Mouse (Mus musculus) liver, embryonic 14.5 days (tissue): ENCODE results near the gene Emc3. TPM values are rescaled to one million over a fixed set of nuclear protein-coding genes. Genes with fewer than 3 reads are reported as not detected.
A peak's percentile ranks its signal among the peaks of the same experiment; 100 is the strongest.

ENCODE experiments used
- ATAC-seq: fragments of 200-750 bp; cut with Nextera tagmentation; 2 replicates; pipeline ENCODE4 v1.8.0; 2017; ENCODE audit warnings: moderate number of reproducible peaks, mild to moderate bottlenecking, moderate library complexity; ENCODE audit not compliant: insufficient read depth
- DNase-seq, 3 experiments: peaks; one replicate each; pipeline ENCODE4 v3.0.0-alpha.2; 2012 to 2013; ENCODE audit warnings: low read depth in 3 of 3, low spot score in 3 of 3
- H3K27ac ChIP-seq: fragments of 300-500 bp; sonication (generic); 2 replicates; pipeline ENCODE4 v1.5.1; 2014; ENCODE audit warnings: moderate library complexity, mild to moderate bottlenecking, control low read depth, inconsistent platforms
- H3K27me3 ChIP-seq: fragments of 300-500 bp; sonication (generic); 2 replicates; pipeline ENCODE4 v1.6.1; 2014; ENCODE audit warnings: mild to moderate bottlenecking, low read length, moderate library complexity; ENCODE audit not compliant: control insufficient read depth, insufficient read depth
- H3K36me3 ChIP-seq: fragments of 300-500 bp; sonication (generic); replicated peaks from 2 replicates; pipeline ENCODE4 v1.6.1; 2014; ENCODE audit warnings: low read depth; ENCODE audit not compliant: control insufficient read depth, insufficient read depth
- H3K4me1 ChIP-seq, 2 experiments: fragments of 200-500 bp in 1 of 2; fragments of 300-500 bp in 1 of 2; sonication (generic) in 1 of 2; replicated peaks; 2 replicates each; pipeline ENCODE4 v1.6.1; 2012 to 2014; ENCODE audit warnings: antibody characterized with exemption in 1 of 2, inconsistent platforms in 1 of 2, low read length in 1 of 2; ENCODE audit not compliant: control insufficient read depth in 2 of 2, insufficient read depth in 2 of 2
- H3K4me2 ChIP-seq: fragments of 300-500 bp; sonication (generic); 2 replicates; pipeline ENCODE4 v1.6.1; 2014; ENCODE audit warnings: low read depth, mild to moderate bottlenecking, control low read depth, moderate library complexity
- H3K4me3 ChIP-seq, 2 experiments: fragments of 200-500 bp in 1 of 2; fragments of 300-500 bp in 1 of 2; sonication (generic) in 1 of 2; 2 replicates each; pipeline ENCODE4 v1.5.1; 2012 to 2014; ENCODE audit warnings: low read depth in 2 of 2, low read length in 2 of 2, mild to moderate bottlenecking in 2 of 2, control low read depth in 1 of 2, inconsistent platforms in 1 of 2, moderate library complexity in 1 of 2; ENCODE audit not compliant: insufficient read depth in 1 of 2
- H3K9ac ChIP-seq: fragments of 300-500 bp; sonication (generic); replicated peaks from 2 replicates; pipeline ENCODE4 v1.6.1; 2014; ENCODE audit warnings: mild to moderate bottlenecking, control low read depth, moderate library complexity
- H3K9me3 ChIP-seq: fragments of 300-500 bp; sonication (generic); 2 replicates; pipeline ENCODE4 v1.6.1; 2016; ENCODE audit warnings: low read length, mixed read lengths; ENCODE audit not compliant: control insufficient read depth
- CTCF ChIP-seq: IDR thresholded peaks from 2 replicates; pipeline ENCODE4 v1.5.1; 2016; ENCODE audit warnings: antibody characterized with exemption, low read depth, control low read depth
- EP300 ChIP-seq: IDR thresholded peaks from 2 replicates; pipeline ENCODE4 v1.6.1; 2016; ENCODE audit warnings: antibody characterized with exemption, low read depth
- WGBS: fragments of 180-500 bp; shearing (Covaris S2); extraction: QIAGEN DNeasy Blood & Tissue Kit; methylation state at CpG from one replicate; pipeline ENCODE4 v1.1.7; 2014; ENCODE audit not compliant: insufficient replicate concordance; 5-methylcytosine and 5-hydroxymethylcytosine counted together
- polyA plus RNA-seq, 2 experiments: library from polyadenylated mRNA; depleted of rRNA in 1 of 2; stranded (reverse) in 1 of 2; unstranded in 1 of 2; fragments of >200 nt; fragmentation: Nextera tagmentation in 1 of 2; extraction: Ambion mirVana in 1 of 2; gene quantifications; 2 replicates each; pipeline versions ENCODE4 v1.2.1 to v1.2.3; 2012 to 2014

Gene Emc3
- polyA plus RNA-seq, 2 experiments, result 20.7 to 41.5 TPM

DNA sequence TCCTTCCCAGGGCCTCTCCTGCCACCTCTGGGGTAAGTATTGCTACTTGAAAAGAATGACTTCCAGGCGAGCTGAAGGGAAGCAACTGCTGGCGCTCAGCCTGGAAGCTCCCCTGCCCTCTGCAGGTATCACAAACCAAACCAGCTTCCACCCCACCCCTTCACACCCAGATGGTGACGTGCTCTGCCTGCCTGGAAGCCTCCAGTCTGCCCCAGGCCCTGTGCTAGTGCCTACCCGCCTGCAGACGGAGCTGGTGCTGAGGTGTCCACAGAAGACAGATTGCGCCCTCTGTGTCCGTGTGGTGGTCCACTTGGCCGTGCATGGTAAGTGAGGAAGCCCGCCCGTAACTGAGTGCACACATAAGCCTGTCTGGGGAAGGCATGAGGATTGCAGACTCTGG lies 59.4 kb downstream of the Emc3 start:
- no peak for TF ChIP-seq EP300
- no peak for TF ChIP-seq CTCF
- DNase-seq (no peak), ATAC-seq (no peak)
- Histone ChIP-seq H3K4me3 (no peak overlapping the region), H3K9me3 (no peaks in the 10 kb centered on the region), H3K4me1 (0 out of 4 replicates have a peak, but pooled peaks cover 0 to 2% of the 10 kb centered on the region in 2 experiments), H3K9ac (no peak overlapping the region), H3K4me2 (no peak overlapping the region), H3K27ac (no peak overlapping the region), H3K36me3 (no peaks in the 10 kb centered on the region), H3K27me3 (peaks cover 11% of the 10 kb centered on the region)
- WGBS, result 69% methylated on average over 10 of the region's 10 CpGs

DNA sequence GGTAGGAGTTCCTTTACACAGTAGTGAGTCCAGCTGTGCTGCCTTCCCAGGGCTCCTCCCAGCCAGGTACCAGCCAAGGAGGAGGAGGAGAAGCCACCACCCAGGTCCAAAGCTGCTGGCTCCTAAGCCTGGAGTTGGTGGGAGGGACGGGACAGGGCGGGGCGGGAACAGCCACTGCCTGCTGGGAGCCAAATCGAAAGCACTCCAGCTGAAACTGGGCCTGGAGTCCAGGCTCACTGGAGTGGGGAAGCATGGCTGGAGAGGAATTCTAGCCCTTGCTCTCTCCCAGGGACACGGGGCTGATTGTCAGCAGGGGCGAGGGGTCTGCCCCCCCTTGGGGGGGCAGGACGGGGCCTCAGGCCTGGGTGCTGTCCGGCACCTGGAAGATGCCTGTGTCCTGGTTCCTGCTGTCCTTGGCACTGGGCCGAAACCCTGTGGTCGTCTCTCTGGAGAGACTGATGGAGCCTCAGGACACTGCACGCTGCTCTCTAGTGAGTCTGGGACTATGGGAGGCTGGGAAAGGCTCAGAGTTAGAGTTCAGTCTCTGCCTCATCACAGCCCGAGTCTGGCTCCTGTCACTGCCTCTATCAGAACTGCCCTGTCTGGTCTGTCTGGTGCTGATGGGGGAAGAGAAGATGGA lies 60.0 kb downstream of the Emc3 start, which contains the start of gene Il17rc:
Il17rc (plus strand) TSS at position 131 of the 640 bp plus-strand sequence.
- H3K4me3 ChIP-seq, result no peak within 1 kb of the TSS
- H3K4me1 ChIP-seq, result 0 out of 4 replicates have a peak, but pooled peaks cover 0 to 2% of the 10 kb centered on the region in 2 experiments
- 29% methylated on average over 12 of the region's 12 CpGs for WGBS
- H3K9ac ChIP-seq, result no peak within 1 kb of the TSS
- peak within 1 kb of the TSS; percentile 34 for H3K4me2 ChIP-seq
- H3K36me3 ChIP-seq, result no peaks in the 10 kb centered on the region
- TF ChIP-seq CTCF, result no peak
- peaks cover 11% of the 10 kb centered on the region for H3K27me3 ChIP-seq
- H3K9me3 ChIP-seq, result no peaks in the 10 kb centered on the region
- 0 out of 2 replicates have a peak, but pooled peaks have one; percentile 29 for ATAC-seq
- H3K27ac ChIP-seq, result no peak within 1 kb of the TSS
- DNase-seq, result no peak

- peak overlapping the region; percentile 22 to 34; a peak in 2 of 4 replicates for H3K4me3 ChIP-seq
- no peaks in the 10 kb centered on the region for H3K36me3 ChIP-seq
- no peaks in the 10 kb centered on the region for H3K9me3 ChIP-seq
- peak; percentile 62 for ATAC-seq
- 0 out of 4 replicates have a peak, but pooled peaks cover 0 to 2% of the 10 kb centered on the region in 2 experiments for H3K4me1 ChIP-seq
- H3K27ac ChIP-seq, result no peak overlapping the region
- TF ChIP-seq CTCF (peak; percentile 85), EP300 (no peak)
- DNase-seq, result peak in 1 of 3 experiments; percentile 13
- 1% methylated on average over 31 of the region's 31 CpGs for WGBS
- peak overlapping the region; percentile 7; the same call in 1 of the 2 replicates for H3K9ac ChIP-seq
- H3K4me2 ChIP-seq, result peak overlapping the region; percentile 66
- H3K27me3 ChIP-seq, result peaks cover 11% of the 10 kb centered on the region
Measured at GRCm38 (mm10) chr6:113469432-113469831, 62.0 kb downstream of the Emc3 start.

DNA sequence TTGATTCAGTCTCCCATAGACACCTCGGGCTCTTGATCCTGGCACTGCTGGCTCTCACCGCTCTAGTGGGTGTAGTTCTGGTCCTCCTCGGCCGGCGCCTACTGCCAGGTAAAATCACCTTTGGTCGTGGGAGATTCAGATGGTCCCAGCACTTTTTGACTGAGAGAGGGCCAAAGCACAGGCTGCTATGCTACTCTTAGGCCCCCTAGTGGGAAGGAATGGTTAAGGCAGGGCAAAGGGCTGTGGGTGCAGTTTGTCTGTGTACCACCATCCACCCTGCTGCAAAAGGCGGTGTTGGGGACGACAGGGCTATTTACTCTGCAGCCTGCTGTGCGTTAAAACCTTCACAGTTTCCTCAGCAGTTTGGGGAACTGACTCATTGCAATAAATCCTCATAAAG lies 62.4 kb downstream of the Emc3 start:
- WGBS, result 4% methylated on average over 9 of the region's 9 CpGs
- Histone ChIP-seq H3K27ac (no peak overlapping the region), H3K9me3 (no peaks in the 10 kb centered on the region), H3K36me3 (no peaks in the 10 kb centered on the region), H3K4me3 (peak overlapping the region; percentile 0 to 34; a peak in 2 of 4 replicates), H3K27me3 (peaks cover 11% of the 10 kb centered on the region), H3K4me2 (peak overlapping the region; percentile 66), H3K9ac (no peak overlapping the region), H3K4me1 (0 out of 4 replicates have a peak, but pooled peaks cover 0 to 2% of the 10 kb centered on the region in 2 experiments)
- peak; percentile 83 for TF ChIP-seq CTCF
- no peak for TF ChIP-seq EP300
- peak in 2 of 3 experiments; percentile 40 to 52 for DNase-seq
- peak; percentile 51 for ATAC-seq

DNA sequence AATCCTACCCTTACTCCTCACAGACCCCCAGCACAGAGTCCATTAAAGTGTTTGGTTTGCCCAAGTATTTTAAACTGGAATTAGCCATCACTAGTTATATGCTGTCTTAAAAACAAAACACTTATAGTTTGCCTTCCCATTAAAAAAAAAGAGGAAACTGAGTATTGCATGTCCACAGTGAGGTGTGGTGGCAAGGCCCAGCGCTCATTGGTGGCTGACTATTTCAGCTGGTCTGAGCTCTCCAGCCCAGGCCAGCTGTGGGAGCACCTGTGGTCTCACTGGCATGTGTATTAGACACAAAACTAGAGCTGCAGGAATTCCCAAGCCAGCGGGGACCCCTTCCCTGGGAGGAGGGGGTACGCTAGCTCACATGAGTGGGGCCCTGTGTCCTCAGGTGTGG lies 62.9 kb downstream of the Emc3 start:
- ATAC-seq (no peak), DNase-seq (no peak)
- Histone ChIP-seq H3K9ac (no peak overlapping the region), H3K9me3 (no peaks in the 10 kb centered on the region), H3K4me1 (0 out of 4 replicates have a peak, but pooled peaks cover 0 to 2% of the 10 kb centered on the region in 2 experiments), H3K4me2 (no peak overlapping the region), H3K27ac (no peak overlapping the region), H3K27me3 (peaks cover 11% of the 10 kb centered on the region), H3K36me3 (no peaks in the 10 kb centered on the region), H3K4me3 (no peak overlapping the region)
- no peak for TF ChIP-seq CTCF
- TF ChIP-seq EP300, result no peak
- 57% methylated on average over 3 of the region's 3 CpGs for WGBS
